Mouse (Mus musculus): Measurements from ENCODE around the gene AY761185. TPM values are rescaled to one million over a fixed set of nuclear protein-coding genes. Genes with fewer than 3 reads are reported as not detected.

Gene AY761185
- polyA plus RNA-seq (2015; fragmentation: Nextera tagmentation; extraction: Ambion mirVana): not detected in 2 replicates

GRCm38 (mm10) chr8:20944610-20945009 is at the start of gene AY761185:
Gene AY761185 (minus strand): TSS chr8:20944710.

DNA sequence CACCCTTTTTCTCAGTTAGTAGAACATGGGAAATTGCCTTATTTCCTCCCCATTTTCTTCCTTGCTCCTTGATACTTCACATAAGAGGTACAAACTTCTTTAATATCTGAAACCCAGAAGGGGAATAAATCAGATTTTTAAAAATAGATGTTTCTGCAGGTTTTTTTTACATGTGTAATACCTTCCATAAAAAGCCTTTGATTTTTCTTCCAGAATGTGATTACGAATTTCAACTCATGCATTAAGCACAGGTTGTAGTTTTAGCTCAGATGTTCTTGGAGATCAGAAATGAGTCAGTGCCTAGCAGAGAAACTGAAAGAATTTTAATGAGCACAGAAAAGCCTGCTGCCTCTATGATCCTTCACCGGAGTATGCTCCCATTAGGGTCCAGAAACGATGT is 22.5 kb downstream of the AY761185 start, which contains the start of gene Gm6040:
Gm6040 (minus strand) TSS at position 101 of the 400 bp plus-strand sequence.

DNA sequence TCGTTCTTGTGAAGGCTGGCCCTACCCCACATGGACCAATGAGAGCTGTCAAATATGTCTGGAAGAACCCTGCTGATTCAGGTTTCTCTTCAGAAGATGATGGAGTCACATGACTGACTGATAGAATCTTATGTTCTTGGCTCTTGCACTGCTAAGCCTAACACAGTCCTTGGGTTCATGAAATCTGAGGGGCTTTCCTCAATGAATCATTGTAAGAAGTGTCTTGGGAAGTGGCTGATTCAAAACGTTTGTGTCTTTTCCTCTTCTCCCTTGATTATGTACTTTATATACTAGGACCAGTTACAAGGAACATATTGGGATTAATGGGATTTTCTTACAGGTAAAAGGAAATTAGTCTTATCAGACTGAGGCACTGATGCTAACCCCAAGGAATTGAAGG is 42.0 kb downstream of the AY761185 start, which contains the start of gene Gm15056:
Gm15056 (minus strand) TSS at position 101 of the 400 bp plus-strand sequence.

Other genes starting within 250 kb of the AY761185 start
- not detected in 2 replicates for gene Defb33, start 52.0 kb downstream of the AY761185 start, polyA plus RNA-seq (2015; fragmentation: Nextera tagmentation; extraction: Ambion mirVana)
- gene Gm15056, start 42.1 kb downstream of the AY761185 start, polyA plus RNA-seq (2015; fragmentation: Nextera tagmentation; extraction: Ambion mirVana): not detected in 2 replicates
- gene Gm6040, start 22.6 kb downstream of the AY761185 start, polyA plus RNA-seq (2015; fragmentation: Nextera tagmentation; extraction: Ambion mirVana): not detected in 2 replicates
- not detected in 2 replicates for gene Defa21, start 80.8 kb upstream of the AY761185 start, polyA plus RNA-seq (2015; fragmentation: Nextera tagmentation; extraction: Ambion mirVana)
- gene Defa23, start 110.3 kb upstream of the AY761185 start, polyA plus RNA-seq (2015; fragmentation: Nextera tagmentation; extraction: Ambion mirVana): not detected in 2 replicates
- not detected in 2 replicates for gene Defa35, start 120.3 kb upstream of the AY761185 start, polyA plus RNA-seq (2015; fragmentation: Nextera tagmentation; extraction: Ambion mirVana)
- gene Defa25, start 139.7 kb upstream of the AY761185 start, polyA plus RNA-seq (2015; fragmentation: Nextera tagmentation; extraction: Ambion mirVana): not detected in 2 replicates
- not detected in 2 replicates for gene Gm14851, start 151.3 kb upstream of the AY761185 start, polyA plus RNA-seq (2015; fragmentation: Nextera tagmentation; extraction: Ambion mirVana)
- not detected in 2 replicates for gene Defa30, start 189.9 kb upstream of the AY761185 start, polyA plus RNA-seq (2015; fragmentation: Nextera tagmentation; extraction: Ambion mirVana)
- not detected in 2 replicates for gene Defa22, start 217.6 kb upstream of the AY761185 start, polyA plus RNA-seq (2015; fragmentation: Nextera tagmentation; extraction: Ambion mirVana)
- gene Defa31, start 246.9 kb upstream of the AY761185 start, polyA plus RNA-seq (2015; fragmentation: Nextera tagmentation; extraction: Ambion mirVana): not detected in 2 replicates